Mouse (Mus musculus) G1E (cell line): ENCODE measurements at regions not wholly inside any gene's neighbourhood (a gene's known extent, or its start where the extent isn't known, plus 50 kb on each side); places are given as distances from the start of the nearest gene placed in this dataset.

ENCODE experiments used
- ATAC-seq: 2 replicates; pipeline ENCODE4 v1.8.0; 2016; ENCODE audit warnings: mild to moderate bottlenecking; ENCODE audit not compliant: insufficient number of reproducible peaks, poor library complexity, low FRiP score, severe bottlenecking; ENCODE audit errors: extremely low read depth
- DNase-seq: peaks from one replicate; pipeline ENCODE4 v3.0.0; 2012; ENCODE audit warnings: low spot score
- H3K27me3 ChIP-seq: 2 replicates; pipeline ENCODE4 v1.6.1; 2012; ENCODE audit warnings: mild to moderate bottlenecking, low read length, inconsistent platforms; ENCODE audit not compliant: insufficient read depth
- H3K36me3 ChIP-seq: replicated peaks from 2 replicates; pipeline ENCODE3; 2012; ENCODE audit warnings: mild to moderate bottlenecking, inconsistent platforms
- H3K4me1 ChIP-seq: 2 replicates; pipeline ENCODE4 v1.6.1; 2012; ENCODE audit warnings: low read depth, low read length, inconsistent platforms, mixed read lengths; ENCODE audit not compliant: insufficient read depth
- H3K4me3 ChIP-seq: 2 replicates; pipeline ENCODE4 v1.5.1; 2012; ENCODE audit warnings: low read depth, mild to moderate bottlenecking, inconsistent platforms, low read length, moderate library complexity, mixed read lengths
- H3K9me3 ChIP-seq: replicated peaks from 2 replicates; pipeline ENCODE4 v1.6.1; 2012; ENCODE audit warnings: inconsistent platforms
- CTCF ChIP-seq: IDR thresholded peaks from 2 replicates; pipeline ENCODE4 v1.5.1; 2012; ENCODE audit warnings: low read depth, low read length, inconsistent platforms, mixed read lengths
- GATA1 ChIP-seq: IDR thresholded peaks from 2 replicates; pipeline ENCODE4 v1.6.1; 2012; ENCODE audit warnings: borderline replicate concordance, low read length, inconsistent platforms, mixed read lengths
- GATA2 ChIP-seq: IDR thresholded peaks from 2 replicates; pipeline ENCODE4 v1.6.1; 2012; ENCODE audit warnings: low read depth, low read length, inconsistent platforms, borderline replicate concordance
- POLR2AphosphoS5 ChIP-seq: IDR thresholded peaks from 2 replicates; pipeline ENCODE4 v1.6.1; 2012; ENCODE audit warnings: low read depth, low read length, inconsistent platforms; ENCODE audit not compliant: insufficient replicate concordance
- TAL1 ChIP-seq: conservative IDR thresholded peaks from 2 replicates; pipeline ENCODE4 v1.6.1; 2012; ENCODE audit warnings: low read depth, low read length, inconsistent platforms, mixed read lengths

DNA sequence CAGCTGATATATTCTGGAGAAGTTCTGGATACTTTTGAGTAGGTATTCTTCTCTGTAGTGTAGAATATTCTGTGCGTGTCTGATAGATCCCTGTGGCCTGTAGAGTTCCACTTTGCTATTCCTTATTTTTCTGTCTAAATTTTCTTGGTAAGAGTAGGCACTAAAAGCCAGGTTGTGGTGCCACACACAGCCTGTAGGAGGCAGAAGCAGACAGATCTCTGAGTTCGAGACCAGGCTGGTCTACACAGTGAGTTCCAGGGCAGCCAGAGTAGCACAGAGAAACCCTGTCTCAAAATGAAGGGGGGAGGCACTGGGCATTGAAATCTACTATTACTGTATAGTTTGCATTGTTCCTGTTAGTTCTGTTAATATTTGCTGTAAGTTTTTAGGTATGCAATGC lies 147.4 kb downstream of the Icos start:
- TF ChIP-seq GATA2 (no peak), CTCF (no peak), TAL1 (no peak), POLR2AphosphoS5 (no peak), GATA1 (no peak)
- DNase-seq (no peak), ATAC-seq (no peak)
- no peaks in the 10 kb centered on the region for H3K27me3 ChIP-seq
- H3K4me1 ChIP-seq: no peaks in the 10 kb centered on the region
- H3K4me3 ChIP-seq: no peak overlapping the region
- no peaks in the 10 kb centered on the region for H3K36me3 ChIP-seq
- no peaks in the 10 kb centered on the region for H3K9me3 ChIP-seq

DNA sequence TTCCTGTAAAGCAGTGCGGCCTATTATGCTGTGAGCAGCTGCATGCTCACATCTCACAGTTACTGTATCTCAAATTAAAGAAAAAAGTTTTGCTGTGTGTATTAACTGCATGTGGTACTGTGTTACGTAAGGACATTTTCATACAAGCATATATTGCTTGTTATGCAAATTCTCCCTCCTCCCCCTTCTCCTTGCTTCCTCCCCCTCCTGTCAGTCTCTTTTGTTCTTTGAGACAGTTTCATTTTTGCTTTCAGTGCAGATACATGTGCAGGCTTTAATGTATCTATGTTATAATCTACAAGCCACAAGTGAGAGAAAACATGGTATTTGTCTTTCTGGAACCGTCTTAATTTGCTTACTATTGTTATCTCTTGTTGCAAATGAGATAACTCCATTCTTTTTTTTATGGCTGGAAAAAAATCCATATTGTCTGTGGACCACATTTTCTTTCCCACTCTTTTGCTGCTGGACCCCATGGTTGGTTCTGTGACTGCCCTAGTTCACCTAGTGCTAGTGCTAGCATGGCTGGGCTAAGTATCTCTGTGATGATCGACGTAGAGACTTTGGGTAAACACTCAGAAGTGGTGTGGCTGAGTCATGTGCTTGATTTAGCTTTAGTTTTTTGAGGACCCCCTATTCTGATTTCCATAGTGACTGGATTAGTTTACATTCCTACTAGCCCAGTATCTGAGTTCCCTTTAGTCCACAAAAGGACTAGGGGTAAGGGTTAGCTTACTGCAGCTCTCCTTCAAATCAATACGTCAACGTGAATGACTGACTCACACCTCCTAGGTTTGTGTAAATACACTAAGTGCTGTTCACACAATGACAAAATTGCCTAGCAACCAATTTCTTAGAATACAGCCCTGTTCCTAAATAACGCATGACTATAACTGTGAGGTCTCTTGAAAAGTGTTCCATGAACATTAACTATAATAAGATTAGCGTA lies 158.1 kb downstream of the Icos start:
- Histone ChIP-seq H3K4me1 (no peaks in the 10 kb centered on the region), H3K4me3 (no peak overlapping the region), H3K9me3 (no peaks in the 10 kb centered on the region), H3K36me3 (no peaks in the 10 kb centered on the region), H3K27me3 (no peaks in the 10 kb centered on the region; the same call in 1 of the 2 replicates)
- ATAC-seq (no peak), DNase-seq (no peak)
- TF ChIP-seq POLR2AphosphoS5: no peak
- no peak for TF ChIP-seq GATA1
- no peak for TF ChIP-seq TAL1
- no peak for TF ChIP-seq GATA2
- no peak for TF ChIP-seq CTCF

DNA sequence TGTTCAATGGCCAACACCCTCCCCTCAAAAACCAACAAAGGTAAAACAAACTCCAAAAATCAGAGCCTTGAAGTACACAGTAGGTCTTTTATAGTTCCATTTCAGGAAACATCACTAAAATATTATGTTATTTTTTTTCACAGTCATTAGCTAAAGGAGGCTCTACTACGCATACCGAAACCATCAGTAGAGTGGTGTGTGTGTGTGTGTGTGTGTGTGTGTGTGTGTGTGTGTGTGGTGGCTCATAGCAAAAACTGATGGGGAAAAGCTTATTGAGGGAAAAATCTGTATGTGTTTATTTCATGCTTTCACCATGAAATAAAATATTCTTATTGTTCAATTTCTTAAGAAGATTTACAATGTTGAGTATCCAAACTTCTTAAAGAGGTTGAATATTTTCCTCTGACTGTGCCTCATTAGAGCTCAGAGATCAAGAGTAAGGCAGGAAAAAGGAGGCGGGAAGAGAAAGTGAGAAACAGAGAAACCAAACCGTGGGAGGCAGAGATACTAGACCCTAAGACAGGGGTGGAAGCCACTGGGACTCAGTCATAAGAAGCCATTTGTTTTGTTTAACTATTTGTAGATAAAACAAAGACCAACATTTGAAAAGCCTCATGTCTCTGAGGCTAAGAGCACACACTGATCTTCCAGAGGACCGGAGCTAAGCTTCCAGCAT lies 159.6 kb downstream of the Icos start:
- Histone ChIP-seq H3K9me3 (no peaks in the 10 kb centered on the region), H3K4me3 (no peak overlapping the region), H3K4me1 (no peaks in the 10 kb centered on the region), H3K36me3 (no peaks in the 10 kb centered on the region), H3K27me3 (no peaks in the 10 kb centered on the region; the same call in 1 of the 2 replicates)
- DNase-seq: no peak
- no peak for ATAC-seq
- TF ChIP-seq GATA2: no peak
- TF ChIP-seq GATA1: no peak
- TF ChIP-seq TAL1: no peak
- TF ChIP-seq POLR2AphosphoS5: no peak
- TF ChIP-seq CTCF: no peak

DNA sequence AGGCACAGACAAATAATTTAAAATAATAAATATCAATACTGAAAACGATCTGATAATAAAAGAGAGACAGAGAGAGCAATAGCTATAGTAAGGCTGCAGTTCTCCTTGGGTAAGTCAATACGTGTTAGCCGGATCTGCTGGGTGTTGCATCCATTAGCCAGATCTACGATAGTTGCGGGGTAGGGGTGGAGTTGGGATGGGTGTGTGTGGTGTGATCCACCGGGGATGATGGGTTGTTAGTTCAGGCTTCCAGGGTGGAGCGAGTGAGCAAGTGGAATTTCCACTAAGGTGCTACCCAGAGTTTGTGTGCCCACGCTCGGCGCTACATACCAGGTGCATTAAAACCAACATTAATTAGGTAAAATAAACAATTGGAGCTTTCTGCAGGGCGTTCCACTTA lies 160.2 kb downstream of the Icos start:
- DNase-seq (no peak), ATAC-seq (no peak)
- Histone ChIP-seq H3K9me3 (no peaks in the 10 kb centered on the region), H3K36me3 (no peaks in the 10 kb centered on the region), H3K27me3 (no peaks in the 10 kb centered on the region; the same call in 1 of the 2 replicates), H3K4me3 (no peak overlapping the region), H3K4me1 (no peaks in the 10 kb centered on the region)
- no peak for TF ChIP-seq GATA1

DNA sequence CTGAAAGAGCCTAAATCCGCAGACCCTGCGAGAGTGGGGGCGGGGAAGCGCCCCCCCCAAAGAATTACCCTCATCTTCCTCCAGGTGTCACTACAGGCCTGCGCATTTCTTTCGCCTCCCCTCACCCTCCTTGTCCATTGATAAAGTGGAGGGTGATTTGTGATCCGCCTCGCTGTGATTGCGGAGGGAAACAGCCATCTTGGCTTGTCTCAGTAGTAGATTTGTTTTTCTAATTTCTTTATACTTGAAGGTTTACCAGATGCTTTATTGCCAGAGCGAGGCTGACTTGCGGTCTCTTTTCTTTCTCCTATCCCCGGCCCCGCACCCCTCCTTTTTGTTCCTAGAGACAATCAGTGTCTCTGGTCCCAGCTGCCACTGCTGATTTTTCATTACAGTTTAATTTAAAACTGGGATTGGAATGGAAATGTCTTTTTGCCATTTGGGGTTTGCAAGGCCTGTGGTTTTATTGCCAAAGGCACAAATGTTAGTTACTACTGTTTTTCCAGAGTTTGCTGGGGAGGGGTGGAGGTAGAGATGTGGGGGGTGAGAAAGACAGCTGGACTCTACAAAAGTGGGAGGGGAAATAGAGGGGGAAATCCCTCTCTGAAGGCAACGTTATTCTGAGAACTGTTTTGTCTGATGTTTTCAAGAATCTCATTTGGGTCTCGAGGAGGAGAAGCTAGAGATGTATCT lies 161.7 kb downstream of the Icos start:
- no peaks in the 10 kb centered on the region for H3K9me3 ChIP-seq
- no peaks in the 10 kb centered on the region for H3K36me3 ChIP-seq
- H3K4me1 ChIP-seq: no peaks in the 10 kb centered on the region
- DNase-seq: no peak
- no peak overlapping the region for H3K4me3 ChIP-seq
- H3K27me3 ChIP-seq: peaks cover 2% of the 10 kb centered on the region; the same call in 1 of the 2 replicates
- TF ChIP-seq CTCF (no peak), TAL1 (no peak), POLR2AphosphoS5 (no peak), GATA1 (no peak), GATA2 (no peak)
- no peak for ATAC-seq
